Mouse (Mus musculus): ENCODE results near the gene Nes. TPM values are rescaled to one million over a fixed set of nuclear protein-coding genes. Genes with fewer than 3 reads are reported as not detected.

The Nes gene
- polyA plus RNA-seq, 1 experiment, result 0.26 TPM

DNA sequence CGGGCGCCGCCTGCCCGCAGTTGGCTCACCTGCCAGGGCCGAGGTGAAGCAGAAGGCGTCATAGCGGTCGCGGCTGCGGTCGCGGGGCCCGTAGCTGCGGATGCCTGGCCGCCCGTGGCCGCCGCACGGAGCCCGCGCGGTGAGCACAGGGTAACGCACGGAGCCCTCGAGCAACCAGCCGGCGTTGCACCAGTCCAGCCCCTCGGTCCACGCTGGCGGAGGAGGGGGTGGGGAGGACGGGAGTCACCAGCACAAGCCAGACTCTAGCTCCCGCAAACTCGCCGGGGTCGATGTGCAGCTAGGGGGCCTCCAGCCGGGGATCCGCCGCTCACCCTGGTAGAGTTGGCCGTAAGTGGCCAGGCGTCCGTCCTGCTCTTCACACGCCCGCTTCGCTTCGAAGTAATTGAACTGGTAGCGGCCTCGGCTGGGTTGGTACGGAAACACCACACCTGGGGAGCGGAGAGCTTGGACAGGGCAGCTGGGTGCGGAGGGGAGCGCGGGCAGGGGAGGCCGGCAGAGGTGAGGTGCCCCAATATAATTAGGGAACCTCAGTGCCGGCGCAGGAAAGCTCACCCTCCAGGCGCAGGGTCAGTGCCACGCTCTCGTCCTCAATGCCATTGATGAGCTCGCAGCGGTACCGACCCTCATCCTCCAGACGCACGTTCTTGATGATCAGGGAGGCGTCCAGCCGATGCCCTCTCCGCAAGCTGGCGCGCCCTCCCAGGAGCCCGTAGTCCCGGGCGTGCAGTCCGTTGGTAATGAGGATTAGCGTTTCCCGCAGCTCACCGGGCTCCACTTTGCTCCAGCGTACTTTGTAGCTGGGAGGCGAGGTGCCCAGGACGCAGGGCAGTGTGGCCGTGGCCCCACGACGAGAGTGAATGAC, 52.6 kb downstream of the Nes start:
- TF ChIP-seq POLR2A (IDR thresholded peaks at IDR 0.05; ENCODE audit: control insufficient read depth, low read depth, low read length) (no peak), CTCF (IDR thresholded peaks at IDR 0.05; ENCODE audit: control insufficient read depth, insufficient read depth, insufficient replicate concordance, low read depth, low read length) (no peak)
- H3K4me3 ChIP-seq (ENCODE audit: control insufficient read depth, low read depth, low read length), result peak overlapping the region; percentile 86
- H3K36me3 ChIP-seq (ENCODE audit: control insufficient read depth, insufficient read depth, low read length), result no peaks in the 10 kb centered on the region
- peaks cover 17% of the 10 kb centered on the region for H3K4me1 ChIP-seq (ENCODE audit: control insufficient read depth, insufficient read depth, low read length)
- no peaks in the 10 kb centered on the region for H3K27me3 ChIP-seq (ENCODE audit: control insufficient read depth, insufficient read depth, low read length)
- H3K27ac ChIP-seq (ENCODE audit: control insufficient read depth, insufficient read depth, low read depth, low read length), result no peak overlapping the region

DNA sequence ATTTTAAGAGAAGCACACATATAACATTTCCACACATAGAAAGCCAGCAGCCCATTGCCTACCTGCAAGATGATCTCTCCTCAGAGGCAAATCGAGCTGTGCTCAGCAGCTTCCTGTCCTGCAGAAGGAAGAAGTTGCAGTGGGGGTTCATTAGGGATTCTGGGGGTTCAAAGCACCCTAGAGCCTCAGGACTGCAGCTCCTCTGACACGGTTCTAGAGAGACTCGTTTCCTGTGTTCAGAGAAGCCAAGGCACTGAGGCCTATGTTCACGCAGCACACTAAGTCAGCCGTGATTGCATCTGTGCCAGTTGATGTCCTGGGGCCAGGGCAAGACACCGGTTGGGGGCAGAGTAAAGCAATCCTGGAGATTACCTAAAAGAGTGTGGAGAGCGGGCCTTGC, 55.9 kb downstream of the Nes start:
- Histone ChIP-seq H3K4me3 (ENCODE audit: control insufficient read depth, low read depth, low read length) (no peak overlapping the region), H3K27me3 (ENCODE audit: control insufficient read depth, insufficient read depth, low read length) (no peaks in the 10 kb centered on the region), H3K4me1 (ENCODE audit: control insufficient read depth, insufficient read depth, low read length) (peaks cover 20% of the 10 kb centered on the region), H3K27ac (ENCODE audit: control insufficient read depth, insufficient read depth, low read depth, low read length) (no peak overlapping the region), H3K36me3 (ENCODE audit: control insufficient read depth, insufficient read depth, low read length) (no peaks in the 10 kb centered on the region)
- no peak for TF ChIP-seq CTCF (IDR thresholded peaks at IDR 0.05; ENCODE audit: control insufficient read depth, insufficient read depth, insufficient replicate concordance, low read depth, low read length)
- no peak for TF ChIP-seq POLR2A (IDR thresholded peaks at IDR 0.05; ENCODE audit: control insufficient read depth, low read depth, low read length)

DNA sequence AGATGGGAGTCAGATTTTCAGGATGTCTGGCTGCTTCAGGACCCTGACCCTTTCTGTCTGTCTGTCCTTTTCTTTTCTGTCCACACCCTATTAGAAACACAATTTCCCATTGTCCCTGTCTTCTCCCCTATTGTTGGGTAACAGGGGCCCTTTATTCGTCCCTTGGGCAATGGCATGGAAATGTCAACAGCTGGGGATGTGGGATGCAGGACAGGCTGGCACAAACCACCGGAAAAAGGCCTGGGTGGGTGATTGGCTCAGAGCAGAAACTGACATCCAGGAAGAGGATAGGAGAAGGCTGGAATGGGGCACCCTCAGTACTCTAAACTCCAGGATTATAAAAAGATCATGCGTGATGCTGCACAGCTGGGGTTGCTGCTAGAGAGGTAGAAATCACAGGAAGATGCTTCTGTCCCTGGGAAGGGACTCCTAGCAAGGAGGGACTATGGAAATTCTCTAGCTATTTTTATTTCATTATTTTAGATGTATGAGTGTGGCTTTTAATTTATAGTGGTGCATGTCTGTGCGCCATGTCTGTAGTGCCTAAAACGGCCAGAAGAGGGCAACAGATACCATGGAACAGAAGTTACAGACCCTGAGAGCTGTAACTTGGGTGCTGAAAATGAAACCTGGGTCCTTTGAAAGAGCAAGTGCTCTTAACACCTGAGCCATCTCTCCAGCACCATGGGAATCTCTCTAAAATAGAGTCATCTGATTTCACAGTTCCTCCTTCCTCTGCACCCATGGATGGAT, 56.7 kb downstream of the Nes start, which contains the start of gene Hapln2:
TSS of gene Hapln2 (minus strand) at position 150 of the 753 bp plus-strand sequence.
- Histone ChIP-seq H3K27ac (ENCODE audit: control insufficient read depth, insufficient read depth, low read depth, low read length) (no peak within 1 kb of the TSS), H3K27me3 (ENCODE audit: control insufficient read depth, insufficient read depth, low read length) (no peaks in the 10 kb centered on the region), H3K36me3 (ENCODE audit: control insufficient read depth, insufficient read depth, low read length) (no peaks in the 10 kb centered on the region), H3K4me3 (ENCODE audit: control insufficient read depth, low read depth, low read length) (no peak within 1 kb of the TSS), H3K4me1 (ENCODE audit: control insufficient read depth, insufficient read depth, low read length) (peaks cover 18% of the 10 kb centered on the region)
- TF ChIP-seq POLR2A (IDR thresholded peaks at IDR 0.05; ENCODE audit: control insufficient read depth, low read depth, low read length), result no peak
- no peak for TF ChIP-seq CTCF (IDR thresholded peaks at IDR 0.05; ENCODE audit: control insufficient read depth, insufficient read depth, insufficient replicate concordance, low read depth, low read length)

Other genes starting within 250 kb of the Nes start
- 135 and 136 TPM in 2 replicates for gene Lrrc71, start 222.5 kb upstream of the Nes start, polyA plus RNA-seq (2012; rRNA removed)
- gene Ntrk1, start 175.9 kb upstream of the Nes start, polyA plus RNA-seq (2012; rRNA removed), result 0.64 and 0.94 TPM in 2 replicates
- gene Insrr, start 174.1 kb upstream of the Nes start, polyA plus RNA-seq (2012; rRNA removed), result 0.06 and 0.17 TPM in 2 replicates
- gene Pear1, start 146.8 kb upstream of the Nes start, polyA plus RNA-seq (2012; rRNA removed), result 4.1 and 4.3 TPM in 2 replicates
- 0.04 and 0.10 TPM in 2 replicates for gene Sh2d2a, start 124.3 kb upstream of the Nes start, polyA plus RNA-seq (2012; rRNA removed)
- gene Prcc, start 85.5 kb upstream of the Nes start, polyA plus RNA-seq (2012; rRNA removed), result 16.2 and 17.5 TPM in 2 replicates
- 167 and 171 TPM in 2 replicates for gene Hdgf, start 64.8 kb upstream of the Nes start, polyA plus RNA-seq (2012; rRNA removed)
- 79.1 and 96.3 TPM in 2 replicates for gene Mrpl24, start 51.6 kb upstream of the Nes start, polyA plus RNA-seq (2012; rRNA removed)
- gene Isg20l2, start 40.8 kb upstream of the Nes start, polyA plus RNA-seq (2012; rRNA removed), result 59.9 and 60.6 TPM in 2 replicates
- gene Rrnad1, start 40.4 kb upstream of the Nes start, polyA plus RNA-seq (2012; rRNA removed), result 22.2 and 24.4 TPM in 2 replicates
- gene Crabp2, start 22.4 kb upstream of the Nes start, polyA plus RNA-seq (2012; rRNA removed), result 0.26 and 2.0 TPM in 2 replicates
- 0.13 and 0.23 TPM in 2 replicates for gene Bcan, start 29.2 kb downstream of the Nes start, polyA plus RNA-seq (2012; rRNA removed)
- 14.0 and 15.7 TPM in 2 replicates for gene Hapln2, start 56.5 kb downstream of the Nes start, polyA plus RNA-seq (2012; rRNA removed)
- gene Gpatch4, start 72.0 kb downstream of the Nes start, polyA plus RNA-seq (2012; rRNA removed), result 6.7 and 6.9 TPM in 2 replicates
- gene Naxe, start 87.4 kb downstream of the Nes start, polyA plus RNA-seq (2012; rRNA removed), result 61.7 and 61.8 TPM in 2 replicates
- gene Ttc24, start 107.2 kb downstream of the Nes start, polyA plus RNA-seq (2012; rRNA removed), result 176 and 193 TPM in 2 replicates
- 3.8 and 4.9 TPM in 2 replicates for gene Iqgap3, start 110.9 kb downstream of the Nes start, polyA plus RNA-seq (2012; rRNA removed)
- 16.0 and 17.6 TPM in 2 replicates for gene Mef2d, start 171.3 kb downstream of the Nes start, polyA plus RNA-seq (2012; rRNA removed)

Data from testis, adult 2 months (tissue).